Mouse (Mus musculus) hindbrain, embryonic 10.5 days (tissue): Measurements from ENCODE around the gene Nol7. TPM values are rescaled to one million over a fixed set of nuclear protein-coding genes. Genes with fewer than 3 reads are reported as not detected.
A peak's percentile ranks its signal among the peaks of the same experiment; 100 is the strongest.

Experiments used
- DNase-seq: peaks from one replicate; pipeline ENCODE4 v3.0.0-alpha.2; 2017; ENCODE audit warnings: low spot score
- H3K27ac ChIP-seq: fragments of 300-500 bp; sonication (generic); 2 replicates; pipeline ENCODE4 v1.5.1; 2016; ENCODE audit warnings: mild to moderate bottlenecking, moderate library complexity
- H3K27me3 ChIP-seq: fragments of 300-500 bp; sonication (generic); 2 replicates; pipeline ENCODE4 v1.6.1; 2016; ENCODE audit warnings: mild to moderate bottlenecking; ENCODE audit not compliant: poor library complexity, insufficient read depth, severe bottlenecking
- H3K36me3 ChIP-seq: fragments of 300-500 bp; sonication (generic); 2 replicates; pipeline ENCODE4 v1.6.1; 2016; ENCODE audit warnings: mild to moderate bottlenecking, moderate library complexity
- H3K4me1 ChIP-seq: fragments of 300-500 bp; sonication (generic); replicated peaks from 2 replicates; pipeline ENCODE4 v1.6.1; 2016; ENCODE audit warnings: mild to moderate bottlenecking
- H3K4me3 ChIP-seq: fragments of 300-500 bp; sonication (generic); 2 replicates; pipeline ENCODE4 v1.5.1; 2016; ENCODE audit warnings: mild to moderate bottlenecking, moderate library complexity
- H3K9me3 ChIP-seq: fragments of 300-500 bp; sonication (generic); 2 replicates; pipeline ENCODE4 v1.6.1; 2016; ENCODE audit warnings: mild to moderate bottlenecking, moderate library complexity
- WGBS: fragments of 180-500 bp; shearing (Covaris S2); methylation state at CpG from one replicate; pipeline ENCODE4 v1.1.7; 2016; 5-methylcytosine and 5-hydroxymethylcytosine counted together
- polyA plus RNA-seq: library from polyadenylated mRNA; unstranded; fragments of >200 nt; fragmentation: Nextera tagmentation; extraction: Ambion mirVana; gene quantifications from 2 replicates; pipeline ENCODE4 v1.2.1, GENCODE M21; 2016

The Nol7 gene
- 161 and 167 TPM in 2 replicates for polyA plus RNA-seq

DNA sequence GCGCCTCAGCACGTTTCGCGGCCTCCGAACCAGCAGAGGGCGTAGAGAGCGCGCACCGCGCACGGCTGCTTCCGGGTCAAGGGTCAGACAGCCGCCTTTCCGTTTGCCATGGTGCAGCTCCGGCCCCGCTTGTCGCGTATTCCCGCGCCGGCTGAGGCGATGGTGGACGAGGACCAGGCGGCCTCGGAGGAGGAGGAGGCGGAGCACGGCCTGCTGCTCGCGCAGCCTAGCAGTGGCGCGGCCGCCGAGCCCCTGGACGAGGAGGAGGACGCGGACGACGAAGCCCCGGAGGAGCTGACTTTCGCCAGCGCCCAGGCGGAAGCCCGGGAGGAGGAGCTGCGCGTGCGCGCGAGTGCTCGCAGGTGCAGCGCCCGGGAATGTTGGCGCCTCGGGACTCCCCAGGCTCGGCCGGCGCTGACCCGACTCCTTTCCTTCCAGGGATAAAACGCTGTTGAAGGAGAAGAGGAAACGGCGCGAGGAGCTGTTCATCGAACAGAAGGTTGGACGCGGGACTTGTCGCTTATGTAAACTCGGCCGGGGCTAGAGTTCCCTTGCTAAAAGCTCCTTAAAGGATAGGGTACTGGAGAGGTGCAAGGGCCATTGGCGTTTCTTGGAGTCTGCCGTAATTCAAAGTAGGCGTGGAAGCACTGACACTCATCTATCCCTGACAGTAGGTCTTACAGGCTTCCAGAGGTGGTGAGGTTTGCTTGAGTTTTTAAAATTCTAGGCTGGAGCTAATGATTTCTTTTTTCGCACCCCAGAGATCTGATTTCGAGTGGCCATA is at the start of gene Nol7:
Gene Nol7 (plus strand): TSS at position 94 of the 784 bp plus-strand sequence.
- peak within 1 kb of the TSS; percentile 99 for H3K27ac ChIP-seq
- H3K4me1 ChIP-seq: peaks cover 9% of the 10 kb centered on the region
- H3K27me3 ChIP-seq: no peaks in the 10 kb centered on the region
- peak within 1 kb of the TSS; percentile 91 for H3K4me3 ChIP-seq
- WGBS: 2% methylated on average over 72 of the region's 72 CpGs
- peaks cover 72% of the 10 kb centered on the region for H3K36me3 ChIP-seq
- DNase-seq: peak; percentile 97
- H3K9me3 ChIP-seq: peaks cover 2% of the 10 kb centered on the region; the same call in 1 of the 2 replicates

DNA sequence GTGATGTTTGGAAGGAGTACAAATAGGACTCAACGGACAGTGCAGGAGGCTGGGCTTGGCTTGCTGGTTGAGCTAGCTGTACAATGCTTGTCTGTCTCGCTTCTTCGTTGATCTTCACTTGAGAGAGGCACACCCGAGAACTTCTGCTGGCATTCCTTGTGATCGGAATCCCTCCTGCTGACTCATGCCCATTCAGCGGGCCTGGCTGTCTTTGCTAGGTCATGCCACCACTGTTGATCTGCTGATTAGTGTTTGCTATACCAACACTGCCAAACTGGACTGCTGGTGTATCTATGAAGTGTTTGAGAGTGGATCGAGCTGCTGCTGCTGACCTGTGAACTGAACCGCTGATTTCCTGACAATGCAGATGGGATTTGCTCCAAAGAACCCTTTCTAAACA is 48.8 kb upstream of the Nol7 start:
- Histone ChIP-seq H3K27me3 (no peaks in the 10 kb centered on the region), H3K4me1 (0 out of 2 replicates have a peak, but pooled peaks cover 3% of the 10 kb centered on the region), H3K27ac (no peak overlapping the region), H3K4me3 (no peak overlapping the region), H3K36me3 (no peaks in the 10 kb centered on the region), H3K9me3 (no peaks in the 10 kb centered on the region)
- no peak for DNase-seq
- WGBS: 79% methylated on average over 8 of the region's 8 CpGs

DNA sequence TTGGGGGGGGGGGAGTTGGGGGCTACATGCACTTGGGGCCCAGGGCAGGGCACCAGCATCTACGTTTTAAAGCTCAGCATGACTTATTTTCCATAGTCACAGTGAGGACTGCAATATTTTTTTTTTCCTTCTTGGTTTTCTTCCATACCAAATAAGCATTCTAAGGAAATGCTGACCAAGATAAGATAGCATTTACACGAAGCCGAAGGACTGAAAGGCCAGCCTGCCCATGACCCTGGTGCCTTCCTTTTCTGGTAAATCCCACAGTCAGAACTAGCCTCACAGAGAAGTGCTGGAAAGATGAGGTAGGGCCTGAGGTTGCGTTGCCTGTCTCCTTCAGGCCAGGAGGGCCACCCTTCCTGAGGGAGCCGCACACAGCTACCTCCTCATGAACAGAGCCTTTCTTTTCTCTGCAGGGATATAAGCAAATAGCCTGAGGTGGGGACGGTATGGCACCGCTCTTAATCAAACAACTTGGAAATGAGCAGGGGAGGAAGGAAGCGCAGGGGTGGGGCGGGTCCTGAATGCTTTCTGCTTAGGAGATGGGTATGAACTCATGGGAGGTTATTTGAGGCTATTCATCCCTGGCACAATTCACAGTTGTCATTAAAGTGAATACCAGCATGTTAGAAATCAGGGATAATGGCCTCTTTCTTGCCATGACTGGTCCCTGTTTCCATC is 47.6 kb upstream of the Nol7 start:
- Histone ChIP-seq H3K9me3 (no peaks in the 10 kb centered on the region), H3K4me1 (0 out of 2 replicates have a peak, but pooled peaks cover 7% of the 10 kb centered on the region), H3K4me3 (no peak overlapping the region), H3K27ac (no peak overlapping the region), H3K36me3 (no peaks in the 10 kb centered on the region), H3K27me3 (no peaks in the 10 kb centered on the region)
- WGBS: 84% methylated on average over 9 of the region's 9 CpGs
- DNase-seq: no peak

DNA sequence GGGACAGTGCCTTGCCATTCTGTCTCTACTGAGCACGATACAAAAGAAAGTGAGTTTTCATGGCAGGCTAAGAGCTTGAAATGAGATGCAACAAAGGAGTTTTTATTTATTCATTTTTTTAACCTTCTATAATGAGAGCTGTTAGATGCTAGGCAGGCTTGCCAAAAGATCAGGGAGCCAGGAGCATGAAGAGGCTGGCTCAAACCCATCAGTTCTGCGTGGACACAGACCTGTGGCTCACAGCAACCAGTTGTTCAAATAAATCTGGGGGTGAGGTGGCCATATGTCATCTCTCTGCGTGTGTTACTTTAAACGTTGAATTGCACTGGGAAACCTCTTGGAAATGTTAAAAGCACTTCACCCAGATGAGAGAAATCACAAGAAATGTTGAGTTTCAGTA is 44.8 kb upstream of the Nol7 start:
- no peak for DNase-seq
- Histone ChIP-seq H3K27me3 (no peaks in the 10 kb centered on the region), H3K27ac (no peak overlapping the region), H3K36me3 (no peaks in the 10 kb centered on the region), H3K4me1 (0 out of 2 replicates have a peak, but pooled peaks cover 7% of the 10 kb centered on the region), H3K9me3 (no peaks in the 10 kb centered on the region), H3K4me3 (no peak overlapping the region)
- WGBS: 80% methylated on average over 4 of the region's 4 CpGs

DNA sequence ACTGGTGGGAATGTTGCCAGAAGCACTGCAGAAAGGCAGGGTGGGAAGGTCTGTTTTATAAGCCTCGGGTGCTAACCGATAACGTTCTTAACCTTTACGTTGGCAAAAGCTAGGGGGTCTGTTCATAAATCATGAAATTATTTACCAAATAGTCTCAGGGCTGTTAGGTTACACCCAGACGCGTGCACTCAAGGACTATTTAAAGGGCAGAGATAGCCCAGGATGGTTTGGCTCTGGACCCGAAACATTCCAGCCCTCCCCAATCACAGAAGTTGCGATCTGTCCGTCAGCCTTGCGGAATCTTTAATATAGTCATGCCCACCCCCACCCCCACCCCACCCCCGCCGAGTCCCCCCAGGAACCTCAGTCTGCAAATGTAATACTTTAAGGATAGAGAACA is 43.8 kb upstream of the Nol7 start:
- Histone ChIP-seq H3K4me1 (0 out of 2 replicates have a peak, but pooled peaks cover 7% of the 10 kb centered on the region), H3K27me3 (no peaks in the 10 kb centered on the region), H3K9me3 (no peaks in the 10 kb centered on the region), H3K27ac (no peak overlapping the region), H3K4me3 (no peak overlapping the region), H3K36me3 (no peaks in the 10 kb centered on the region)
- DNase-seq: no peak
- WGBS: 88% methylated on average over 12 of the region's 12 CpGs

DNA sequence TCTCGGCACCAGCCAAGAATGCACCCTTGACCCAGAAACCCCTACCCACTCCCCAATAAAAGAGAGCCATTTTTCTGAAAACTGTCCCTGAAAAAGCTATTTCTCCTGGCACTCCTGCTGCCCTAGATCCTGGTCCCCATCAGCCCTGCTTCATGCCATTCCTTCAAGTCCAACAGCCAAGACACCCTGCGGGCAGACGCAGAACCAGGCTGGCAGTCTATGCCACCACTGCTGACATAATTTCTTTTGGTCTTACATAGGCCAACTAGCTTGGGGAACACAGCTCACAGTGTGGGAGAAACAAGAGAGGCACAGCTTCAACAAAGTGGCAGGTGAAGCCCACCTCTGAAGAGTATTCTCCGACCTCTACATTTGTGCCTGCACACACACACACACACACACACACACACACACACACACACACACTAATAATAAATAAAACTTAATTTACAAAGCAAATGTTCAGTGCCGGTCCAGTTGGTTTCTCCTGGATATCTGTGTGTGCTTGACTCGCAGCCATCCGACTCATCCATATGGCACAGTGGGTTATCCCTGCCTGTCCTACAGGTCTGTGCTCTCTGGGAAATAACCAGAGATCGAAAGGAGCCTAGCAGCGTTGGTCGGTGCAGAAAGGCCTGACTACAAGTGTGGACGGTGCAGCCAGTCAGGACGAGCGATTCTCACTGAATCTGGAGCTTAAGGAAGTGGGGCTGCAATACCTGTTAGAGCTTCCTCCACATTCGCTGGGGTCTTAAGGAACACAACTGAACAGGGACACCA is 41.7 kb upstream of the Nol7 start:
- Histone ChIP-seq H3K27ac (no peak overlapping the region), H3K27me3 (no peaks in the 10 kb centered on the region), H3K9me3 (no peaks in the 10 kb centered on the region), H3K4me3 (no peak overlapping the region), H3K4me1 (0 out of 2 replicates have a peak, but pooled peaks cover 4% of the 10 kb centered on the region), H3K36me3 (no peaks in the 10 kb centered on the region)
- DNase-seq: no peak
- WGBS: 87% methylated on average over 14 of the region's 14 CpGs

DNA sequence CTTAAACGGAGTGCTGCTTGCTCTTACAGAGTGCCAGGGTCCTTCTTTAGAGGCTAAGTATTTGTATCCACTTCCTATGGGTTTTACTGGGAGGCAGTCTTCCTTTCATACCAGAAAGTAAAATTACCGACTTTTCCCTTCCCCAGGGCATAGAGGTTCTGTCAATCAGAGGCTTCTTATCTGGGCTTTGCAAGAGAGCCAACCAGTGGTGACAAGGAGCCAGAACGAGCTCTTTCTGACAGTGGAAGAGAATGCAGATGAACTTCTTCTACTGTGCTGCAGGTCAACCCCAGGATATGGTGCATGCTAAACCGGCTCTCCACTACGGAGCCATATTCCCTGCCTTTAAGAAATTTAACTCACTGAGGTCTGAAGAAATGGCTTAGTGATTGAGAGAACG is 37.7 kb upstream of the Nol7 start:
- Histone ChIP-seq H3K27me3 (no peaks in the 10 kb centered on the region), H3K27ac (no peak overlapping the region), H3K4me1 (peaks cover 9% of the 10 kb centered on the region), H3K36me3 (no peaks in the 10 kb centered on the region), H3K9me3 (no peaks in the 10 kb centered on the region), H3K4me3 (no peak overlapping the region)
- no peak for DNase-seq
- WGBS: 73% methylated on average over 6 of the region's 6 CpGs

DNA sequence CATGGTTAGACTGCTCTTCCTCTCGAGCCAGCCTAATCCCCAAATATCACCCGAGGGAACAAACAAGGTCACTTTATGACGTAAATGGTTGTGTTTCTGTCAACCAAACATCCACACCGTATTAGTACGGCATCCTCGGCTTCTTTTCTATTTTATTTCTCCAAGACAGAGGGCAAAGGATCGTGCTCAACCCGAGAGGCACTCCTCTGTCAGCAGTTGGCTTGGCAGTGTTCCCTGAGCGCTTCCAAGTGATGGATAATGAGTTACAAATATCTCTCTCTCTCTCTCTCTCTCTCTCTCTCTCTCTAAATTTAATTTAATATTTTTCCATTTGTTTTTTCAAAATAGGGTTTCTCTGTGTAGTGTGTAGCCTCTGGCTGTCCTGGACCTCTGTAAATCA is 35.8 kb upstream of the Nol7 start:
- Histone ChIP-seq H3K27me3 (no peaks in the 10 kb centered on the region), H3K9me3 (no peaks in the 10 kb centered on the region), H3K27ac (no peak overlapping the region), H3K4me3 (no peak overlapping the region), H3K36me3 (no peaks in the 10 kb centered on the region), H3K4me1 (peaks cover 17% of the 10 kb centered on the region)
- 87% methylated on average over 9 of the region's 9 CpGs for WGBS
- DNase-seq: no peak

DNA sequence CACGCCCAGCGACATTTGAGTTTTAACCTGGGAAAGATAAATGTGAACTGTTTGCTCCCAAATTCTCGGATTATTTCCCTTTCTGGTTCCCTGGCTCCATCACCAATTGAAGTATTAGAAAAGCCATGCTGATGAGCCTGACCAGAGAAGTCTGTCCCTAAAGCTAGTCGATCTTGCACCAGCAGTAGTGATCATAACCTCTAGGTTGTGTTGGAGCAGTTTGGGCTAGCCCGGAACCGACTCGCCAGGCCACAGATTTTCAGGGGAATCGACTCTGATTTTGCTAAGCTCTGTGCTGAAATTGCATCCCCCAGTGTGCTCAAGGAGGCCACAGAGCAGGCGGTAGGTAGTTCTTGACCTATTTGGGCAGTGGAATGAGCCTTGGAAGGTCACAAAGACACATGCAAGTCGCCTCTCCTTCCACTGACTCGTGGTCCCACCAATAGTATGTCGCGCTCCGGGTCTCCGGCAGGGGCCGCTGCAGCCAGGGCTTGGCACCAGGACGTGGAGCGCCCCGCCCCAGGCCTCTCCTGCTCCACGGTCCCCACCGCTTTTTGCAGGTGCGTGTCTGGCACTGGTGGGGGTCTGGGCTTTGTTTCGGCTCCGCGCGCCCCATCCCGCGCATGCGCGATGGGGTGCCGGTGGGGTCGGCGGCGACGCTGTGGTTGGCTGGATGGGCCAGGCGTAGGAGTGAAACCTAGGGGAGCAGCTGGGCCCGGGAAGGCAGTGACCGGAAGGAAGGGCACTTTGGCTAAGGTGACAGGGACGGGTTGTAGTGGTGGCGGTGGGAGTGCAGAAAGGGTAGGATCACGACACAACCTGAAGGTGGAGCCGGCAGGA is 33.0 kb upstream of the Nol7 start, which contains the start of gene Sirt5:
Gene Sirt5 (plus strand): TSS at position 512 of the 840 bp plus-strand sequence.
- 15% methylated on average over 42 of the region's 42 CpGs for WGBS

DNA sequence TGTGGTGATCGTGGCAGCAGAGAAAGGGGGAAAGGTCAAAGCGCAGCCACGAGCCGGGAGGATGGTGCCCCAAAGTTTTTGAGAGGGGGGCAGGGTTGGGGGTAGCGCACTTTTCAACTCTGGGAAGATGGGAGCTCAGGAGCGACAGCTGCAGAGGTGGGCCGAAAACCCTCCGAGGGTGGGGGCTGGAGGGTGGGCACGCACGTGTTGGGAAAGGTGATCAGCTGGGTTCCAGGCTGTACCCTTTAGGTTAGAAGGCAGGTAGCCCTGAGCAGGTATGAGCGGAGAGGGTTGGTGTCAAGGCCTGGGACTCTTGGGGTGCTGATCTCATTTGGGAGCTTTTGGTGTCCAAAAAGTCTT is 32.4 kb upstream of the Nol7 start:
- WGBS: 13% methylated on average over 11 of the region's 11 CpGs
- H3K4me3 ChIP-seq: peak overlapping the region; percentile 66
- H3K4me1 ChIP-seq: peaks cover 17% of the 10 kb centered on the region
- H3K9me3 ChIP-seq: no peaks in the 10 kb centered on the region
- peaks cover 4% of the 10 kb centered on the region for H3K36me3 ChIP-seq
- DNase-seq: no peak
- H3K27me3 ChIP-seq: no peaks in the 10 kb centered on the region
- H3K27ac ChIP-seq: peak overlapping the region; percentile 93

More for the DNA sequence above, 33.0 kb upstream of the Nol7 start, which contains the start of gene Sirt5:
- H3K4me1 ChIP-seq: peaks cover 17% of the 10 kb centered on the region
- no peaks in the 10 kb centered on the region for H3K9me3 ChIP-seq
- H3K36me3 ChIP-seq: no peaks in the 10 kb centered on the region; the same call in 1 of the 2 replicates
- peak; percentile 94 for DNase-seq
- H3K27ac ChIP-seq: peak within 1 kb of the TSS; percentile 93
- peak within 1 kb of the TSS; percentile 66 for H3K4me3 ChIP-seq
- no peaks in the 10 kb centered on the region for H3K27me3 ChIP-seq

DNA sequence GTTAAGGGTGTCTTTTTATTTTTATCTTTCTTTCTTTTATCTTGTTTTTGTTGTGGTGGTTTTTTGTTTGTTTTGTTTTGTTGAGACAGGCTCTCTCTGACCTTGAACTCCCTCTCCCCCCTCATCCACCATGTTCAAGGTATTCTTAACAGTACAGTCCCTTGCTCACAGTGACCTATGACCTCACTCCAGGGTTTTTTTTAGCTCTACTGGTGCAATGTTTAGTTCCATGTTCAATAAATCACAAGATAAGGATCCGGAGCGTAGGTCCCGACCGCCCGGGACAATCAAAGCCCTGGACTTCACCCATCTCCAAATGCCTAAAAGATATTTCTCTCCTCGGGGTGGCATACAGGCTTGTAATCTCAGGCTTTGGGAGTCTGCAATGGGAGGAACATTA is 28.1 kb upstream of the Nol7 start:
- H3K4me3 ChIP-seq: no peak overlapping the region
- no peak overlapping the region for H3K27ac ChIP-seq
- H3K27me3 ChIP-seq: no peaks in the 10 kb centered on the region
- DNase-seq: no peak
- H3K9me3 ChIP-seq: peaks cover 8% of the 10 kb centered on the region; the same call in 1 of the 2 replicates
- peaks cover 20% of the 10 kb centered on the region for H3K4me1 ChIP-seq
- H3K36me3 ChIP-seq: peaks cover 31% of the 10 kb centered on the region
- 95% methylated on average over 6 of the region's 6 CpGs for WGBS

DNA sequence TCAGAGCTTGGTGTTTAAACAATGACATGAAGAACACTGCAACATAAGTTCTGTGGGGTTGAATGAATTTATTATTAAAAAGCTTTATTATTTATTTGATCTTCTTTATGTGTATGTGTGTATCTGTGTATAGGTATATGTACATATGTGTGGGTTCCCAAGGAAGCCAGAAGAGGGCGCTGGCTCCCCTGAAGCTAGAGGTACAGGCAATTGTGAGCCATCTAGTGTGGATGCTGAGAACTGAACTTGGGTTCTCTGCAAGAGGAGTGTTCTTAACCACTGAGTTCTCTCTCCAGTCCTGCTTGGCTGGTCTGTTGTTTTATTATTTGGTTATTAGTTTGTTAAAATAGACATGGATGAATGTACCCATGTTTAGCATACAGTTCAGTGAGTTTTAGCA is 25.3 kb upstream of the Nol7 start:
- no peak for DNase-seq
- peaks cover 8% of the 10 kb centered on the region; the same call in 1 of the 2 replicates for H3K9me3 ChIP-seq
- peaks cover 7% of the 10 kb centered on the region for H3K4me1 ChIP-seq
- H3K36me3 ChIP-seq: peaks cover 47% of the 10 kb centered on the region
- no peaks in the 10 kb centered on the region for H3K27me3 ChIP-seq
- H3K27ac ChIP-seq: no peak overlapping the region
- 81% methylated on average over 1 of the region's 1 CpGs for WGBS
- H3K4me3 ChIP-seq: no peak overlapping the region
